Mouse (Mus musculus) right cerebral cortex, postnatal 14 days (tissue): ENCODE data around the gene Bad.

ENCODE experiments used
- DNase-seq: peaks from one replicate; pipeline ENCODE4 v3.0.0; 2022

Gene Bad

GRCm38 (mm10) chr19:6915276-6915675, 26.4 kb upstream of the Bad start:
- DNase-seq = no peak

GRCm38 (mm10) chr19:6916496-6916895, 25.2 kb upstream of the Bad start:
- DNase-seq = no peak

DNA sequence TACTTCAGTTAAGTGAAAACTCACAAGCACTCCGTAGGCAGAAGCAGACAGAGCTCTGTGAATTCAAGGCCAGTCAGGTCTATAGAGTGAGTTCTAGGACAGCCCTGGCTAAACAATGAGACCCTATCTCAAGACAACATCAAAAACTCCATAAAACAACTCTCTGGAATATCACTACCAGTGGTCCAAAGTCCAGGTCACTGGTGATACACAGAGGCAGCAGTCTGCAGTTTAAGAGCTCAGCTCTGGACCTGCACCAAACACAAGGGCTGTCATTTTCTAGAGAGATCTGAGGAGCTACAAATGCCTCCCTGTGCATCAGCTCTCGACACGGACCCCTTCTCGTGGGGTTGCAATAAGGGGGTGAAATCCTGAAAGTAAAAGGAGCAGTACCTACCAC, 23.3 kb upstream of the Bad start:
- DNase-seq = no peak

GRCm38 (mm10) chr19:6919431-6919830, 22.2 kb upstream of the Bad start:
- DNase-seq = no peak

GRCm38 (mm10) chr19:6919876-6920740, 21.6 kb upstream of the Bad start:
- DNase-seq = no peak

DNA sequence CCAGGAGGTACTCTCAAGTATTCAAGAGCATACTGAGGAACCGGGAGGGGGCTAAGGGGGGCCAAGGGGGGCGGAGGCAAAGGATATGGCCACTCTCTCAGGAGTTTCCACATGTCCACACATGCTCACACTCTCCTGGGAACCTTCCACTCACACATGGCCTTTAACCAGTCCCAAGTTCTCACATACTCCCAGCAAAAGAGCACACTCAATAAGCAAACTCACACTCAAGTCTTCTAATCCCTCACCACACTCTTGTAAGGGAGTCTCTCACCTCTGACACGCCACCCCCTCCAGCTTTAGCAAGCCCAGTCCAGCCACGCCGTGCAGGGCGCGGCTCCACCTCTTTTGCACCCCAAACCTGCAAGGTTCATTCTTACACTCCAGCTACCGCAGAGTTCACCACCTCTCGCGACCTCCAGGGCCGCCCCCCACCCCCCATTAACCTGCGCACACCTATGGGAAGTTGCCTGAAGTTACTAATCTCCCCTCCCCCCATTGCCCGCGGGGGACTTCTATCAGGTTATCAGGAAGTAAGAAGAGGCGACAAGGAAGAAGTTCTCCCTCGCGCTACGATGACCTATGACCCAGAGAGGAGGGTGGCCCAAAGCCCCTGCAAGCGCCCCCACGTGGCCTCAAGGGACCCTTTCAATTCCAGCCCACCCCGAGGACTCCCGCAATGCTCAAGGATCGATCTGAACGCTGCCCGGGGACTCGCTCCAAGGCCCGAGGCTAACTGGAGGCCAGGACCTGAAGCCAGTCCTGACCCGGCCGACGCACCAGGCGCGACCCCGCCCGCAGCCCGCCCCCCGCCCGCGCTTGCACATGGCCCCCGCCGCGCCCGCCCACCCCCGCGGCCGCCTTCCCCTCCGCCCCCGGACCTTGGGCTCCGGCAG, 20.7 kb upstream of the Bad start:
- DNase-seq = peak; percentile 52

GRCm38 (mm10) chr19:6921647-6922567, 19.8 kb upstream of the Bad start, which contains the start of gene Esrra:
Gene Esrra (minus strand): TSS chr19:6921813.
- peak; percentile 100 for DNase-seq

DNA sequence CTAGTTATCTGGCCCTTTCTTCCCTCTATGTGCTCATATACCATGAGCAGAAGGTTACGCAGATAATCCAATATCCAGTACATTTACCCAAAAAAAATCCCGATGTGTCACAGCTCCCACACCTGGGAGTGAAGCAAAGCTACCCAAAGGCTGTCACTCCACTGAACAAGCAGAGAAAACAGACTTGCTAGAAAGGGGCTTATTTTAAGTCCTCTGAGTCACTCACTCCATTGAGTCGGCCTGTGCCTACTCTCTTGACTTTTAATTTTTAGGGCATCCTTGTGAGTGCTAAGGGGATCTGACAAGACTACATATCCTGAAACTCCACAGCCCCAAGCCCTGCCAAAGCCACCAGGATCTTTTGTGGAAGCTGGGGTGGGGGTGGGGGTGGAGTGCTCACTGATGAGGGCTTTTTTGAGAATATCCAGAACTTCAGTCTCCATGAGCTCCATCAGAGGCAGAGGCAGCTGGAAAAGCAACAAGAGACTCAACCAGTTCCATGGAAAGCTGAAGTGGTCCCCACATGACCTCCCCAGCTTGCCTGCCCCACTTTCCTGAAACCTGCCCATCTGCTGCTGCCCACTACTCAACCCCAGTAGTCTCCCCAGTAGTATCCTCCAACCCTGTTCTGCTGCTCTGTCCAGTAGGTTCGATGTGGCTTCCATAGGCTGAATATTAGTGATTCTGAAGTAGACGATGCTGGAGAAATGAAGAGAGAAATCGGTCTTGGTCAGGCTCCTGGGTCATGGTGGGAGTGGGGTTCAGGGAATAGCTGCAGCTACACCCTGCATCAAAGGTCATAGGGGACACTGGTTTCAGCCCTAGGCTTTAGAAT, 18.5 kb upstream of the Bad start:
- DNase-seq = no peak

GRCm38 (mm10) chr19:6924461-6925306, 17.0 kb upstream of the Bad start:
- peak; percentile 90 for DNase-seq

DNA sequence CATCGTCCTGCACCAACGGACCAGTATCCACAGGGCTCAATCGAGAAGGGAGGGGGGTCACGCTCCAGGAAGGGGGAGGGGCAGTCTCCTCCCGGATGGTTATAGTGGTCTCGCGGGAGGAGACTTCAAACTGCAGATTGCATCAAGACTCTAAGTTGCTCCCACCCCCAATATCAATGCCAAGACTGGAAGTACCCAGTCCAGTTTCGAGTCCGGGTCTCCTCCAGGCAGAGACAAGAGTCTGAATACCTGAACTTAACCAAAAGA, 16.4 kb upstream of the Bad start, which contains the start of gene Catsperz:
Gene Catsperz (minus strand): TSS at position 74 of the 267 bp plus-strand sequence.
- DNase-seq = no peak

GRCm38 (mm10) chr19:6925611-6926329, 15.9 kb upstream of the Bad start:
- DNase-seq = no peak

GRCm38 (mm10) chr19:6926559-6927255, 15.0 kb upstream of the Bad start:
- no peak for DNase-seq

DNA sequence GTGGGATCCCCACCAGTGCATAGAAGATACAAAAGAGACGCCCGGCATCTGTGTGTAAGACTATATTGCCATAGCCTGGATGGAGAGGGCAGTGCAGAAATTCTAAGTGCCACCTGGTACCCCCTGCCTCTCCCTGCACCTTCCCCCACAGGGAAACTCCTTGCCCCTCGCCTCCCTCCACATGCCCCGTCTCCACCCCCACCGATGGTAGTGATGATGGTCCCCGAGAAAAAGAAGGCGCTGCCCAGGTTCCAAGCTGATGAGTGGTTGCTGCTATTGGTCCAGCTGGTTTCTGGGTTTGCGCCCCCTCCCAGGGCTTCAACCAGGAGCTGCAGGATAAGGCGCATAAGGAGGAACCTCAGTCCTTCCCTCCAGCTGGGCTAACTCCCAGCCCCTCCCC, 13.6 kb upstream of the Bad start:
- no peak for DNase-seq

DNA sequence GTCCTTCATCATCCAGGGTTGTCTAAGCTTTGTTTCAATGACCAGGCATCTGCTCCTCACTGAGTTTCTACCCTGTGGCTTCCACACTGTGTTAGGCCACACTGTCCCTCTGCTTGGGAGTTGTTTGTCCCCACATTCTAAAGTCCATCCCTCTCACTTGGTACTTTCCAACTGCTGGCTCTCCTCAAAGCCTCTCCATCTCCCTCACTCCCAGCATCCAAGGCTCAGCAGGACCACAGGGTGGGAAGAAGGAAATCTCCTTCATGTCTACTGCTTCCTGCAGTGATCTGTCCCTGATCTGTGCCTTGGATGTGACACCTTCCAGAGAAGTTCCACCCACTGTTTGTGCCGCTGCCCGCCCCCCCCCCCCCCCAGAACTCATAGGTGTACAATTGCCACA, 10.7 kb upstream of the Bad start:
- DNase-seq = no peak

DNA sequence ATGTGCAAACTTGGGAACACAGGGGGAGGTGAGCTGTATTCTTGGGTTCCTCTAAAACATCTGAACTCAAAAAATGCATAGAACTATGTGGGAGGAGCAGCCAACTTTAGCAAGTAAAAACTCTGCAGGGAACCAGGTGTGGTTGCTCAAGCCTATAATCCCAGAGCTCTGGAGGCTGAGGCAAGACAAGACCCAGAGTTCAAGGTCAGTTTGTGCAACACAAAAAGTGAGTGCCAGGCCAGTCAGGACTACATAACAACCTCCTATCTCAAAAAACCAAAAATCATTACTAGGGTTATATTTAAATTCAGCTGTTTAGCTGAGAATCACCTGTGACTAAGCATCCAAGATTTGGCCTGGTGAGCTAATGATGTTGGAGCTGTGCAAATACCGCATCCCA, 9.6 kb upstream of the Bad start:
- DNase-seq = no peak

DNA sequence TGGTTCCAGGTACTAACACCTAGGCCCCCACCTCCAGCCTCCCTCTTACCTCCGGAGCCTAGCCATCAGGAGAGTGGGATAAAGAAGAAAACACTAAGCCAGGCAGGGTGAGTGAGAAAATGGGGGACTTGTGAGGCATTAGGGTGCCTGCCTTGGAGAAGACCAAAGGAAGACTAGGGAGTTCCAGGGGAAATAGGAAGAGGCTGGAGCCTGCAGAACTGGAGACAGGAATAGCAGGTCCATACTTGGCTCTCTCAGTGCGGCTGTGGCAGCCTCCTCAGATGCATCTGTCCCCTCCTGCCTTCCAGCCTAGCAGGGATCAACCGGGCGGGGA, 8.6 kb upstream of the Bad start:
- DNase-seq = no peak

GRCm38 (mm10) chr19:6933436-6934194, 8.0 kb upstream of the Bad start:
- peak; percentile 65 for DNase-seq

GRCm38 (mm10) chr19:6934195-6934977, 7.3 kb upstream of the Bad start, which contains the start of gene Kcnk4:
Gene Kcnk4 (minus strand): TSS chr19:6934515.
- DNase-seq = no peak
